Mouse (Mus musculus) forebrain, embryonic 16.5 days (tissue): ENCODE data around the gene Acox1. TPM values are rescaled to one million over a fixed set of nuclear protein-coding genes. Genes with fewer than 3 reads are reported as not detected.

Source experiments
- ATAC-seq: fragments of 200-750 bp; cut with Nextera tagmentation; 2 replicates; pipeline ENCODE4 v1.8.0; 2017; ENCODE audit warnings: mild to moderate bottlenecking, moderate library complexity
- H3K27ac ChIP-seq: fragments of 300-500 bp; sonication (generic); 2 replicates; pipeline ENCODE4 v1.5.1; 2014; ENCODE audit warnings: low read length, control low read depth
- H3K27me3 ChIP-seq: fragments of 300-500 bp; sonication (generic); replicated peaks from 2 replicates; pipeline ENCODE4 v1.6.1; 2014; ENCODE audit warnings: low read length; ENCODE audit not compliant: control insufficient read depth, insufficient read depth
- H3K36me3 ChIP-seq: fragments of 300-500 bp; sonication (generic); 2 replicates; pipeline ENCODE4 v1.6.1; 2014; ENCODE audit not compliant: control insufficient read depth, insufficient read depth
- H3K4me1 ChIP-seq: fragments of 300-500 bp; sonication (generic); replicated peaks from 2 replicates; pipeline ENCODE4 v1.6.1; 2014; ENCODE audit warnings: low read length; ENCODE audit not compliant: control insufficient read depth, insufficient read depth
- H3K4me2 ChIP-seq: fragments of 300-500 bp; sonication (generic); 2 replicates; pipeline ENCODE4 v1.6.1; 2014; ENCODE audit warnings: mild to moderate bottlenecking, low read length, control low read depth
- H3K4me3 ChIP-seq: fragments of 300-500 bp; sonication (generic); replicated peaks from 2 replicates; pipeline ENCODE4 v1.5.1; 2014; ENCODE audit warnings: mild to moderate bottlenecking, low read length, control low read depth
- H3K9ac ChIP-seq: fragments of 300-500 bp; sonication (generic); replicated peaks from 2 replicates; pipeline ENCODE4 v1.6.1; 2014; ENCODE audit warnings: low read depth, low read length, control low read depth
- H3K9me3 ChIP-seq: fragments of 300-500 bp; sonication (generic); 2 replicates; pipeline ENCODE4 v1.6.1; 2016; ENCODE audit warnings: low read length; ENCODE audit not compliant: control insufficient read depth
- WGBS: fragments of 180-500 bp; shearing (Covaris S2); extraction: QIAGEN DNeasy Blood & Tissue Kit; methylation state at CpG from one replicate; pipeline ENCODE4 v1.1.7; 2014; 5-methylcytosine and 5-hydroxymethylcytosine counted together
- polyA plus RNA-seq: library from polyadenylated mRNA; unstranded; fragments of >200 nt; fragmentation: Nextera tagmentation; extraction: Ambion mirVana; gene quantifications from 2 replicates; pipeline ENCODE4 v1.2.1, GENCODE M21; 2015

The Acox1 gene
- polyA plus RNA-seq, 1 experiment from 2014 or later, result 62.8 TPM

- 21% methylated on average over 17 of the region's 17 CpGs for WGBS
- no peak overlapping the region for H3K4me2 ChIP-seq
- no peaks in the 10 kb centered on the region for H3K4me1 ChIP-seq
- H3K27me3 ChIP-seq, result peaks cover 2% of the 10 kb centered on the region; the same call in 1 of the 2 replicates
- no peaks in the 10 kb centered on the region for H3K36me3 ChIP-seq
- no peak overlapping the region for H3K27ac ChIP-seq
- peak overlapping the region; percentile 15; the same call in 1 of the 2 replicates for H3K9ac ChIP-seq
- H3K4me3 ChIP-seq, result no peak overlapping the region
- H3K9me3 ChIP-seq, result no peaks in the 10 kb centered on the region
- no peak for ATAC-seq
Observed at GRCm38 (mm10) chr11:116232427-116232826, 33.6 kb upstream of the Acox1 start.

- H3K4me3 ChIP-seq, result no peak overlapping the region
- no peak overlapping the region for H3K4me2 ChIP-seq
- H3K27ac ChIP-seq, result no peak overlapping the region
- WGBS, result 79% methylated on average over 4 of the region's 4 CpGs
- no peaks in the 10 kb centered on the region for H3K36me3 ChIP-seq
- no peak overlapping the region for H3K9ac ChIP-seq
- no peaks in the 10 kb centered on the region for H3K9me3 ChIP-seq
- H3K27me3 ChIP-seq, result peaks cover 4% of the 10 kb centered on the region
- ATAC-seq, result no peak
- H3K4me1 ChIP-seq, result no peaks in the 10 kb centered on the region
Observed at GRCm38 (mm10) chr11:116228699-116229098, 29.9 kb upstream of the Acox1 start.

- WGBS, result 0% methylated on average over 2 of the region's 2 CpGs
- peaks cover 3% of the 10 kb centered on the region for H3K4me1 ChIP-seq
- no peak for ATAC-seq
Observed at GRCm38 (mm10) chr11:116226414-116226813, 27.6 kb upstream of the Acox1 start.

GRCm38 (mm10) chr11:116222740-116223059 lies 23.9 kb upstream of the Acox1 start:
- peaks cover 21% of the 10 kb centered on the region for H3K27me3 ChIP-seq
- WGBS, result 17% methylated on average over 23 of the region's 23 CpGs
- H3K4me3 ChIP-seq, result peak overlapping the region; percentile 20
- peaks cover 19% of the 10 kb centered on the region for H3K4me1 ChIP-seq
- no peaks in the 10 kb centered on the region for H3K36me3 ChIP-seq
- ATAC-seq, result no peak
- H3K9ac ChIP-seq, result no peak overlapping the region
- H3K9me3 ChIP-seq, result 0 out of 2 replicates have a peak, but pooled peaks cover 3% of the 10 kb centered on the region
- H3K4me2 ChIP-seq, result peak overlapping the region; percentile 31
- no peak overlapping the region for H3K27ac ChIP-seq

More at GRCm38 (mm10) chr11:116226414-116226813, 27.6 kb upstream of the Acox1 start:
- Histone ChIP-seq H3K4me2 (no peak overlapping the region), H3K4me3 (no peak overlapping the region), H3K27ac (no peak overlapping the region), H3K9me3 (0 out of 2 replicates have a peak, but pooled peaks cover 3% of the 10 kb centered on the region), H3K27me3 (peaks cover 15% of the 10 kb centered on the region), H3K36me3 (no peaks in the 10 kb centered on the region), H3K9ac (no peak overlapping the region)

- 10% methylated on average over 53 of the region's 53 CpGs for WGBS
Observed at GRCm38 (mm10) chr11:116221931-116222739, 23.3 kb upstream of the Acox1 start.

GRCm38 (mm10) chr11:116219885-116220284 lies 21.0 kb upstream of the Acox1 start:
- Histone ChIP-seq H3K36me3 (no peaks in the 10 kb centered on the region), H3K4me1 (peaks cover 19% of the 10 kb centered on the region), H3K9ac (no peak overlapping the region), H3K9me3 (0 out of 2 replicates have a peak, but pooled peaks cover 3% of the 10 kb centered on the region), H3K27ac (no peak overlapping the region), H3K4me2 (no peak overlapping the region), H3K27me3 (peaks cover 21% of the 10 kb centered on the region), H3K4me3 (no peak overlapping the region)
- WGBS, result 26% methylated on average over 4 of the region's 4 CpGs
- ATAC-seq, result no peak

More at GRCm38 (mm10) chr11:116221931-116222739, 23.3 kb upstream of the Acox1 start:
- Histone ChIP-seq H3K27ac (no peak overlapping the region), H3K4me3 (peak overlapping the region; percentile 20), H3K27me3 (peaks cover 21% of the 10 kb centered on the region), H3K4me1 (peaks cover 19% of the 10 kb centered on the region), H3K9me3 (0 out of 2 replicates have a peak, but pooled peaks cover 3% of the 10 kb centered on the region), H3K9ac (no peak overlapping the region), H3K36me3 (no peaks in the 10 kb centered on the region), H3K4me2 (peak overlapping the region; percentile 31)
- no peak for ATAC-seq

GRCm38 (mm10) chr11:116218737-116219400 lies 20.0 kb upstream of the Acox1 start:
- Histone ChIP-seq H3K36me3 (no peaks in the 10 kb centered on the region), H3K27ac (peak overlapping the region; percentile 67), H3K27me3 (peaks cover 19% of the 10 kb centered on the region), H3K4me1 (peaks cover 19% of the 10 kb centered on the region), H3K4me2 (no peak overlapping the region), H3K9ac (no peak overlapping the region), H3K9me3 (0 out of 2 replicates have a peak, but pooled peaks cover 3% of the 10 kb centered on the region), H3K4me3 (no peak overlapping the region)
- ATAC-seq, result peak; percentile 88
- 23% methylated on average over 7 of the region's 7 CpGs for WGBS

- Histone ChIP-seq H3K4me2 (no peak overlapping the region), H3K4me3 (no peak overlapping the region), H3K9me3 (0 out of 2 replicates have a peak, but pooled peaks cover 3% of the 10 kb centered on the region), H3K4me1 (peaks cover 19% of the 10 kb centered on the region), H3K9ac (no peak overlapping the region), H3K27me3 (peaks cover 13% of the 10 kb centered on the region), H3K36me3 (no peaks in the 10 kb centered on the region), H3K27ac (peak overlapping the region; percentile 67)
- WGBS, result 81% methylated on average over 2 of the region's 2 CpGs
- ATAC-seq, result no peak
Observed at GRCm38 (mm10) chr11:116218263-116218662, 19.4 kb upstream of the Acox1 start.

- no peak overlapping the region for H3K4me2 ChIP-seq
- H3K36me3 ChIP-seq, result no peaks in the 10 kb centered on the region
- H3K4me1 ChIP-seq, result peaks cover 16% of the 10 kb centered on the region
- H3K27me3 ChIP-seq, result peaks cover 8% of the 10 kb centered on the region
- no peak overlapping the region for H3K27ac ChIP-seq
- 85% methylated on average over 11 of the region's 11 CpGs for WGBS
- no peak for ATAC-seq
- H3K9ac ChIP-seq, result no peak overlapping the region
- H3K4me3 ChIP-seq, result no peak overlapping the region
- H3K9me3 ChIP-seq, result 0 out of 2 replicates have a peak, but pooled peaks cover 1% of the 10 kb centered on the region
Observed at GRCm38 (mm10) chr11:116216549-116216948, 17.7 kb upstream of the Acox1 start.
